Mouse (Mus musculus) MEL (cell line): ENCODE data around the gene Afg3l1. TPM values are rescaled to one million over a fixed set of nuclear protein-coding genes. Genes with fewer than 3 reads are reported as not detected.
"Not testable (repeated sequence)": the region's sequence is repeated elsewhere in the genome, so short reads cannot be mapped to it uniquely, and the experiment has no call there.

Source experiments
- DNase-seq: peaks from one replicate; pipeline ENCODE4 v3.0.0; 2011; ENCODE audit warnings: low read depth, low spot score
- H3K27ac ChIP-seq: 2 replicates; pipeline ENCODE4 v1.5.1; 2012; ENCODE audit warnings: low read depth, mild to moderate bottlenecking, control low read depth, low read length, moderate library complexity; ENCODE audit not compliant: control insufficient read depth
- H3K27me3 ChIP-seq, 2 experiments: fragments of 150-350 bp in 1 of 2; sonication (generic) in 1 of 2; 2 replicates each; pipeline ENCODE4 v1.6.1; 2012; ENCODE audit warnings: low read length in 2 of 2, mild to moderate bottlenecking in 2 of 2, improper control_type of control experiment in 1 of 2, moderate library complexity in 1 of 2; ENCODE audit not compliant: insufficient read depth in 2 of 2, control insufficient read depth in 1 of 2
- H3K36me3 ChIP-seq, 2 experiments: 2 replicates each; pipeline ENCODE4 v1.6.1; 2012 to 2014; ENCODE audit warnings: low read length in 2 of 2, improper control_type of control experiment in 1 of 2, inconsistent platforms in 1 of 2, mild to moderate bottlenecking in 1 of 2; ENCODE audit not compliant: insufficient read depth in 2 of 2, control insufficient read depth in 1 of 2
- H3K4me1 ChIP-seq, 2 experiments: fragments of 150-350 bp in 1 of 2; sonication (generic) in 1 of 2; 2 replicates each; pipeline ENCODE4 v1.6.1; 2012; ENCODE audit warnings: low read length in 2 of 2, improper control_type of control experiment in 1 of 2, mild to moderate bottlenecking in 1 of 2; ENCODE audit not compliant: insufficient read depth in 2 of 2, control insufficient read depth in 1 of 2
- H3K4me3 ChIP-seq, 2 experiments: fragments of 150-350 bp in 1 of 2; sonication (generic) in 1 of 2; 2 replicates each; pipeline ENCODE4 v1.5.1; 2012; ENCODE audit warnings: low read depth in 2 of 2, low read length in 2 of 2, mild to moderate bottlenecking in 2 of 2, moderate library complexity in 2 of 2, control low read depth in 1 of 2, improper control_type of control experiment in 1 of 2; ENCODE audit not compliant: control insufficient read depth in 1 of 2, insufficient read depth in 1 of 2
- H3K79me2 ChIP-seq: 2 replicates; pipeline ENCODE4 v1.6.1; 2012; ENCODE audit warnings: mild to moderate bottlenecking, low read length, moderate library complexity; ENCODE audit not compliant: control insufficient read depth, poor library complexity, insufficient read depth
- H3K9ac ChIP-seq: 2 replicates; pipeline ENCODE4 v1.6.1; 2012; ENCODE audit warnings: low read depth, mild to moderate bottlenecking, control low read depth, low read length, moderate library complexity; ENCODE audit not compliant: control insufficient read depth, poor library complexity, severe bottlenecking
- H3K9me3 ChIP-seq: fragments of 150-350 bp; sonication (generic); replicated peaks from 2 replicates; pipeline ENCODE4 v1.6.1; 2012; ENCODE audit warnings: mild to moderate bottlenecking, low read length, improper control_type of control experiment, moderate library complexity; ENCODE audit not compliant: insufficient read depth
- CHD1 ChIP-seq: IDR thresholded peaks from 2 replicates; pipeline ENCODE4 v1.6.1; 2012; ENCODE audit warnings: low read depth, mild to moderate bottlenecking, inconsistent platforms, low read length, improper control_type of control experiment
- CTCF ChIP-seq, 3 experiments: IDR thresholded peaks in 2 of 3; conservative IDR thresholded peaks in 1 of 3; 2 replicates each; pipeline ENCODE4 v1.5.1; 2011 to 2012; ENCODE audit warnings: low read length in 3 of 3, low read depth in 2 of 3, mild to moderate bottlenecking in 2 of 3, improper control_type of control experiment in 1 of 3, inconsistent platforms in 1 of 3, mixed read lengths in 1 of 3, moderate library complexity in 1 of 3; ENCODE audit not compliant: control insufficient read depth in 1 of 3, insufficient read depth in 1 of 3, poor library complexity in 1 of 3, severe bottlenecking in 1 of 3
- EP300 ChIP-seq, 2 experiments: IDR thresholded peaks; 2 replicates each; pipeline ENCODE4 v1.6.1; 2011; ENCODE audit warnings: improper control_type of control experiment in 2 of 2, low read length in 2 of 2, low read depth in 1 of 2, mild to moderate bottlenecking in 1 of 2
- ETS1 ChIP-seq: IDR thresholded peaks from 2 replicates; pipeline ENCODE4 v1.6.1; 2012; ENCODE audit warnings: low read depth, mild to moderate bottlenecking, inconsistent platforms, low read length, improper control_type of control experiment, moderate library complexity
- GATA1 ChIP-seq: IDR thresholded peaks from 2 replicates; pipeline ENCODE4 v1.6.1; 2011; ENCODE audit warnings: low read depth, low read length, improper control_type of control experiment
- HCFC1 ChIP-seq: IDR thresholded peaks from 2 replicates; pipeline ENCODE4 v1.6.1; 2012; ENCODE audit warnings: low read depth, mild to moderate bottlenecking, inconsistent platforms, low read length, improper control_type of control experiment, moderate library complexity
- MAZ ChIP-seq: IDR thresholded peaks from 2 replicates; pipeline ENCODE4 v1.6.1; 2012; ENCODE audit warnings: low read depth, mild to moderate bottlenecking, inconsistent platforms, low read length, improper control_type of control experiment
- MEF2A ChIP-seq: IDR thresholded peaks from 2 replicates; pipeline ENCODE4 v1.6.1; 2014; ENCODE audit warnings: low read depth, mild to moderate bottlenecking, inconsistent platforms, low read length, improper control_type of control experiment; ENCODE audit not compliant: poor library complexity, insufficient replicate concordance, severe bottlenecking; ENCODE audit errors: extremely low read depth
- MYC ChIP-seq: IDR thresholded peaks from 2 replicates; pipeline ENCODE4 v1.6.1; 2011; ENCODE audit warnings: low read depth, mild to moderate bottlenecking, low read length, improper control_type of control experiment, moderate library complexity
- POLR2A ChIP-seq, 2 experiments: IDR thresholded peaks; 2 replicates each; pipeline ENCODE4 v1.6.1; 2011 to 2012; ENCODE audit warnings: low read length in 2 of 2, mild to moderate bottlenecking in 2 of 2, control low read depth in 1 of 2, improper control_type of control experiment in 1 of 2, low read depth in 1 of 2, moderate library complexity in 1 of 2; ENCODE audit not compliant: control insufficient read depth in 1 of 2, insufficient read depth in 1 of 2, poor library complexity in 1 of 2
- RAD21 ChIP-seq: IDR thresholded peaks from 2 replicates; pipeline ENCODE4 v1.6.1; 2011; ENCODE audit warnings: mild to moderate bottlenecking, low read depth, low read length, improper control_type of control experiment
- SIN3A ChIP-seq: IDR thresholded peaks from 2 replicates; pipeline ENCODE4 v1.6.1; 2012; ENCODE audit warnings: low read length, improper control_type of control experiment, inconsistent platforms
- SMC3 ChIP-seq: IDR thresholded peaks from 2 replicates; pipeline ENCODE4 v1.6.1; 2011; ENCODE audit warnings: low read depth, low read length, improper control_type of control experiment
- TCF12 ChIP-seq: IDR thresholded peaks from 2 replicates; pipeline ENCODE4 v1.6.1; 2014; ENCODE audit warnings: low read depth, mild to moderate bottlenecking, inconsistent platforms, low read length, improper control_type of control experiment, moderate library complexity
- UBTF ChIP-seq: IDR thresholded peaks from 2 replicates; pipeline ENCODE4 v1.6.1; 2012; ENCODE audit warnings: low read depth, mild to moderate bottlenecking, inconsistent platforms, low read length, improper control_type of control experiment, moderate library complexity, borderline replicate concordance; ENCODE audit not compliant: insufficient read depth
- USF1 ChIP-seq: IDR thresholded peaks from 2 replicates; pipeline ENCODE4 v1.6.1; 2014; ENCODE audit warnings: low read depth, mild to moderate bottlenecking, inconsistent platforms, low read length, improper control_type of control experiment, moderate library complexity
- ZKSCAN1 ChIP-seq: IDR thresholded peaks from 2 replicates; pipeline ENCODE4 v1.6.1; 2012; ENCODE audit warnings: low read depth, mild to moderate bottlenecking, inconsistent platforms, low read length, improper control_type of control experiment, moderate library complexity
- ZMIZ1 ChIP-seq: IDR thresholded peaks from 2 replicates; pipeline ENCODE4 v1.6.1; 2012; ENCODE audit warnings: low read depth, mild to moderate bottlenecking, inconsistent platforms, low read length, improper control_type of control experiment, moderate library complexity
- polyA plus RNA-seq, 2 experiments: library from polyadenylated mRNA; stranded (reverse) in 1 of 2; unstranded in 1 of 2; fragments of >175 nt in 1 of 2; fragments of >200 nt in 1 of 2; gene quantifications; 2 replicates each; pipeline versions ENCODE4 v1.2.1 to v1.2.4; 2012; ENCODE audit warnings: low replicate concordance in 2 of 2, low read depth in 1 of 2; ENCODE audit not compliant: insufficient read length in 2 of 2, insufficient read depth in 1 of 2, missing spikeins in 1 of 2
- total RNA-seq: library from RNA; depleted of rRNA; stranded (reverse); fragments of 300-350 nt; gene quantifications from 2 replicates; pipeline ENCODE4 v1.2.3, GENCODE M21; 2012

The Afg3l1 gene
- total and polyA plus RNA-seq, 3 experiments = 27.5 to 68.4 TPM; not detected in 1

GRCm38 (mm10) chr8:123430936-123431335 lies 46.8 kb upstream of the Afg3l1 start:
- not testable (repeated sequence) for H3K9me3 ChIP-seq, H3K27ac ChIP-seq, H3K36me3 ChIP-seq

GRCm38 (mm10) chr8:123431616-123432365 lies 45.9 kb upstream of the Afg3l1 start:
- DNase-seq = no peak
- H3K4me3 ChIP-seq = no peak overlapping the region
- no peaks in the 10 kb centered on the region for H3K9me3 ChIP-seq
- H3K9ac ChIP-seq = no peak overlapping the region
- no peak overlapping the region for H3K27ac ChIP-seq
- no peaks in the 10 kb centered on the region; a peak in 1 of 4 replicates for H3K27me3 ChIP-seq
- no peaks in the 10 kb centered on the region; a peak in 1 of 4 replicates for H3K36me3 ChIP-seq
- no peaks in the 10 kb centered on the region for H3K4me1 ChIP-seq
- H3K79me2 ChIP-seq = no peaks in the 10 kb centered on the region
- TF ChIP-seq ZKSCAN1 = no peak
- TF ChIP-seq USF1 = no peak
- no peak for TF ChIP-seq POLR2A (IDR thresholded peaks at IDR 0.05; ENCODE audit: control insufficient read depth in 1 of 2, insufficient read depth in 1 of 2, low read depth in 1 of 2, low read length in 2 of 2, poor library complexity in 1 of 2)
- TF ChIP-seq ETS1 = no peak
- TF ChIP-seq RAD21 = no peak
- no peak for TF ChIP-seq ZMIZ1
- no peak for TF ChIP-seq EP300 (IDR thresholded peaks at IDR 0.05; ENCODE audit: low read depth in 1 of 2, low read length in 2 of 2)
- TF ChIP-seq SMC3 = no peak
- no peak for TF ChIP-seq MEF2A
- TF ChIP-seq HCFC1 = no peak
- no peak for TF ChIP-seq MYC
- TF ChIP-seq SIN3A = no peak
- no peak for TF ChIP-seq MAZ

More at GRCm38 (mm10) chr8:123430936-123431335, 46.8 kb upstream of the Afg3l1 start:
- not testable (repeated sequence) for H3K9ac ChIP-seq, H3K4me1 ChIP-seq, H3K79me2 ChIP-seq, H3K4me3 ChIP-seq, DNase-seq, H3K27me3 ChIP-seq

GRCm38 (mm10) chr8:123432381-123432780 lies 45.3 kb upstream of the Afg3l1 start:
- H3K4me3 ChIP-seq = no peak overlapping the region
- no peak for DNase-seq
- H3K79me2 ChIP-seq = no peaks in the 10 kb centered on the region
- no peak overlapping the region for H3K9ac ChIP-seq
- no peaks in the 10 kb centered on the region for H3K4me1 ChIP-seq
- H3K9me3 ChIP-seq = no peaks in the 10 kb centered on the region
- H3K36me3 ChIP-seq = no peaks in the 10 kb centered on the region; a peak in 1 of 4 replicates
- TF ChIP-seq TCF12 (no peak), CHD1 (no peak), GATA1 (no peak), HCFC1 (no peak), CTCF (IDR thresholded peaks at IDR 0.05 in 2 of 3, conservative IDR thresholded peaks at IDR 0.05 in 1 of 3; ENCODE audit: control insufficient read depth in 1 of 3, insufficient read depth in 1 of 3, low read depth in 2 of 3, low read length in 3 of 3, poor library complexity in 1 of 3, severe bottlenecking in 1 of 3) (no peak), POLR2A (IDR thresholded peaks at IDR 0.05; ENCODE audit: control insufficient read depth in 1 of 2, insufficient read depth in 1 of 2, low read depth in 1 of 2, low read length in 2 of 2, poor library complexity in 1 of 2) (no peak), UBTF (no peak)
- no peaks in the 10 kb centered on the region; a peak in 1 of 4 replicates for H3K27me3 ChIP-seq
- no peak overlapping the region for H3K27ac ChIP-seq

GRCm38 (mm10) chr8:123433241-123433974 lies 44.3 kb upstream of the Afg3l1 start:
- H3K9ac ChIP-seq, H3K4me1 ChIP-seq, H3K36me3 ChIP-seq, H3K4me3 ChIP-seq, H3K27ac ChIP-seq, H3K79me2 ChIP-seq, H3K9me3 ChIP-seq, H3K27me3 ChIP-seq, DNase-seq: not testable (repeated sequence)
